Mouse (Mus musculus) kidney, postnatal 25 days (tissue): ENCODE measurements around the gene Prkd3.

Experiments used
- DNase-seq, 2 experiments: peaks; one replicate each; pipeline ENCODE4 v3.0.0; 2021; ENCODE audit warnings: mixed read lengths in 2 of 2

The Prkd3 gene

DNA sequence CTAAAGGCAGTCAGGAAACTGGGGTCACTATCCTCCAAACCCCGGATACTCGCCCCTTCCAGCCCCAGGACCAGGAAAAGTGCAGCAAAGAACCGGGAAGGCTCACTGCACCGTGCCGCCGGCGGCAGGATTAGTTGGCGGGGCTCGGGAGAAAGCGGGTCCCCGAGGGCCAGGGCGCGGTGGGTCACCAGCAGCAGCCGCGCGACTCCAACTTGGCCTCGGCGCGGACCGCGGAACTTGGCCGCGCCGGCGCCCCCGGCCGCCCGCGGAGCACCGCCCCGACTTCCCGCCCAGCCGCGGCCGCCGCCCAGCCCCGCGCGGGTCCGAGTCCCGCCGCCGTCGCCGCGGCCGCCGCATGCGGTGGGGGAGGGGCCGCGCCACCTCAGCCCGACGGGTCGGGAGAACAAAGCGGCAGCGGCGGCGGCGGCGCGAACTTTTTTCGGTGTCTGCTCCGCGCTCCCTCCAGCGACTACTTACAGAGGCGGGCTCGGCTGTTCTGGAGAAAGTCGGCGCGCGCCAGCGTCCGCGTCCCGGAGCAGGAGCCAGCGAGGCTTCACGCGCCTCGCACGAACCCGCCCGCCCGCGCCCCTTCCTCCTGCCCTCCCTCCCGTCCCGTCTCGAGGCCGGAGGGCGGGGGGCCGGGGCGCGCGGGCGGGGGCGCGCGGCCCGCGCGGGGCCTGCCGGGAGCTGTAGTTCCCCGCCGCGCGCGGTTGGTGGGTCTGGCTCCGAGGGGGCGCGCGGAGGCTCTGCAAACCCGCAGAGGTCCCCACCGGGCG is at the start of gene Prkd3:
Gene Prkd3, minus strand, starts transcription at position 609 of the 776 bp plus-strand sequence.
- DNase-seq: peak; percentile 64 to 80

DNA sequence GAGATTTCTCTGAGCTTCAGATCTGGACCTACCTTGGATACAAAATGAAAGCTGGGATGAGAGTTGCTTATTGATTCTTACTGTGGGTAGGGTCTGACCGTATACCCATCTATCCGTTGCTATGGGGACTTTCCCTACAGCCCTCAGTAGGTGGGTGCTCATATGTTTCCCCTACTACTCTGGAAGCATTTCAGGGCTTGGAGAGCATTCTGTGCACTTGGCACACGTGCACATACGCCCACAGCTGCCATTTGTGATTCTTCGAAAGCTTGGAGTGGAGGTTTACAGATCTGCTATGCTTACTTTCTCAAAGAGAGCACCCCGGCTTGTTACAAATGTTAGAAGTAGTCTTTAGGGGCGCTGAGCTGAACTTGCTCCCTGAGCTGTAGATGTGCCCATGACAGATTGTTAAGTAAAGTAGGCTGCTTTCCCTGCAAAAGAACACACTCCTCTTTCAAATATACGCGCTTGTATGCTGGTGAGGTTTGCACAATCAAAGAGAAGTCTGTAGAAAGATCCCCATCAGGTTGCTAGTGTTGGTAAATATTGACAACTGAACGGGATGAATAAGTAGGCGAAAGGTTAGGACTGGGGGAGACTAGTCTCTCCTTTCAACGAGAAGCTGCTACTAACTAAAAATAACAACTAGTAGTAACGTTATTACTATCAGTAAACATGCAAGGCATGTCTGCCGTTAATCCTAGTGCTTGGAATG is 49.3 kb upstream of the Prkd3 start:
- no peak for DNase-seq

DNA sequence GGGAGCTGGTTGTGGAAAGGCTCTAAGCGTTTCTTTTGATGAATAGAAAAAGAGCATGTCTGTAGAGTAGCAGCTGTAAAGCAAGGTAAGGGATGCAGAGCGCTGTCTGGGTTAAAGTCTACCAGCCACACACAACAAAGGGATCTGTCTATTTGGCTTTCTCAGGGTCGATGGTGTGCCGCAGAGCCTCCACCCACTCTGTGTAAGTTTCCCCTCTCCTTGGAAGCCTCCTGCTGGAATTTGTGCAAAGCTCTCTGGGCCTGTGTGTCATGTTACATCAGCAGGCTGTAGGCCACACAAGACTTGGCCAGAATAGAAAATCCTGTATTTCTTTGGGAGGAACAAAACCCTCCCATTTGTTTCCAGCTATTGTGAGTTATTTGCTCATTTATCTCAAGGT is 48.4 kb upstream of the Prkd3 start:
- no peak for DNase-seq

DNA sequence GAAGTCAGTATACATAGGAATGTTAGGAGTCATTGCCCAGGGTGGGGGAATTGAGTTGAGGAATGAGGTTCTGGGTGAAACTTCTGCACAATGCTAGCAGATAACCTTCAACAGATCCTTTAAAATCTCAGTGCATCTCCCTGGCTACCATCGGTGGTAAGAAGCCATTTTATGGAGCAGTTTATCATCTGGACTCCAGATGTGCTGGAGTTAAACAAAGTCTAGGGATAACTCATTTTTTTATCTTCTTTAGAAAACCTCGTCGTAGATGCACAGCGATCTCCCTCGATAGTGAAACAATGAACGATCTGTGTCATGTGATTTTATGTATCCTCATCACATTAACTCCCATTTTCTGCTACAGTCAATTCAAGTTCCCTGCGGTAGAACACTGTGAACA is 48.0 kb upstream of the Prkd3 start:
- DNase-seq: no peak

DNA sequence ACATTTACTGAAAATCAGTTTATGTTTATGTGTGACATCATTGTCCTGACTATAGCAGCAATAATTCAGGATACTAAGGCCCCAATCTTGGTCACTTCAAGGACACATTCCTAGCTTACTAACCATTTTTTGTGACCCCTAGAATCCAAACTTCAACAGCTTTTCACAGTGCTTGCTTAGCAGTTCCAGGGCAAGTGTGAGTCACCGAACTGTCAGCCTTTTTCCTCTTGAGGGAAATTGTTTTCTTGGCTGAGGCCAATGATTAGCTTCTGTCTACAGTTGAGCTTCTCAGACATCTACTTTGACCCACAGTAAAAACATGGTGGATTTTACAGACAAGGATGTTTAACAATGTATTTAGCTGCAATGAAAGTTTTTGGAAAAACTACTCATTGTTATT is 43.6 kb upstream of the Prkd3 start:
- no peak for DNase-seq

DNA sequence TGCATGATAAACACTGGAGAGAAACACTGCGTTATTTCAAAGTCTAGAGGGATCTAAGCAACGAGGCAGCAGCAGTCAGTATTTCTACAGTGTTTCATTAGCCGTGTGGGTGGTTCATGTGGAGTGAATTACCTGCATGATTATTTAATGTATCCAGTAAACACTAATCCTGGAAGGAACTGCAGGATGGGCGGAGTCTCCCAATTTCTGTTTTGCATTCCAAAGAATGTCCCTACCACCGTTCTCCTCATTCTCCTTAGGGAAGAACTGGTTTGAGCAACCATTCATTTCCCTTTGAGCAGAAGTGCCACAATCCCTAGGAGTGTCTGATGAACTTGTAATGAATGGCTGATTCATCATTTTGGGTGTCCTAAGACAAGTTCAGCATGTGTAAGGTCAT is 39.6 kb upstream of the Prkd3 start:
- DNase-seq: no peak

DNA sequence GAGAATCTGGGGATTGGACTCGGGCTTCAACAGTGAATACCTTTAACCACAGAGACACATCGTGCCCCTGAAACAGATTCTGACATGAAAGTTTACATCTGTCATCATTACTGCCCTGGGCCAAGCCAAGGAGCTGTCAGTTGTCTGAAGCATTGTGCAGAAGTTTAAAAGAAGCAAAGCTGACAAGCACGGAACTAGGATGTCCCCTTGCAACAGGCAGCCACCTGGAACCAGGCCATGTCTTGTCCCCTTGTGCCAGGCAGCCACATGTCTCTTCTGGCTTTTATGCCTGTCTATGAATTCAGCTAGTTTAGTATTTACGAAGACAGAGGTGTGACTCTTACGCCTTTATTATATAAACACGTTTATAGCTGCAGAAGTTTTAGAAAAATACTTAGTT is 37.7 kb upstream of the Prkd3 start:
- DNase-seq: no peak

DNA sequence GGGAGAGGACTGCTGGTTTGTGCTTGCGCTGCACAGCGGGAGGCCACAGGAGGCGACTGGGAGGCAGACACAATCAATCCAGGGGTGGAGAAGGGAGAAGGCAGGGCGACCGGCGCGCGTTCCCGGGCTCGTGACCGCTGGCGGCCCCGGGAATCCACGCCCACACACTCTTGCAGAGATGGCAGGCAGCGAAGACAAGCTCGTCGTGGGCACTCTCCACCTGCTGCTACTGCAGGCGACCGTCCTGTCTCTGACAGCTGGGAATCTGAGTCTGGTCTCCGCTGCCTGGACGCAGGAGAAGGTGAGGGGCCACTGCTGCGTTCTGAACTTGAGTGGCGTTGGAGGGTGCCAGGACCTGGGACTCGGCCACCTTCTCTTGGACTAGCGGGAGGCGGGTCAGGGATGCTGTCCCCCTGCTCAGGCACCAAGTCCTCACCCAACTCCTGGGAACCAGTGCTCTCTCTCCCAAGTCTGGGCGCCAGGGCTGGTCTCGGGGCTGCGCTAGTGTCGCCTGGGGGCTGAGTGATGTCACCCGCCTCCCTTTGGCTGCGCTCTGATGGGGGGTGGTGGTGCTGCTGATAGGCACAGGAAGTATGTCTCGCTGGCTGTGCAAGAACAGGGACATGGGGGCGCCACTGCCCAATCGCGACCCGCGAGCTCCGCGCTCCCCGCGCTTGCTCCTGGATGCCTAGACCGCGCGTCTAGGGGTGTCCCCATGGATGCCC is 31.6 kb upstream of the Prkd3 start:
- peak; percentile 47 to 56 for DNase-seq

DNA sequence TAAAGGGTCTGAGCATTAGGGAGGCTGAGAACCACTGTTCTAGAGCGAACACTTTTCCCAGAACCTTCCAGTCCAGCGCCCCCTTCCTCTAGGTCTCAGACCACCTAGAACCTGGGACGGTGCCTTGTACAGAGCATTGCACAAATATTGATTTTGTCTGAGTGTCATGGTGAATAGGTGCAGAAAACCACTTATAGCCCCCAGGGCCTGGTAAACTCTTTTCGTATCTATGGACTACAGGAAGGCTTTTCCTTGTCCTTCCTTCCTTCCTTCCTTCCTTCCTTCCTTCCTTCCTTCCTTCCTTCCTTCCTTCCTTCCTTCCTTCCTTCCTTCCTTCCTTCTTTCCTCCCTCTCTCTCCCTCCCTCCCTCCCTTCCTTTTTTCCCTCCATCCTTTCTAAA is 31.0 kb upstream of the Prkd3 start, which contains the start of gene Qpct:
Gene Qpct, plus strand, starts transcription at position 301 of the 400 bp plus-strand sequence.
- DNase-seq: no peak

DNA sequence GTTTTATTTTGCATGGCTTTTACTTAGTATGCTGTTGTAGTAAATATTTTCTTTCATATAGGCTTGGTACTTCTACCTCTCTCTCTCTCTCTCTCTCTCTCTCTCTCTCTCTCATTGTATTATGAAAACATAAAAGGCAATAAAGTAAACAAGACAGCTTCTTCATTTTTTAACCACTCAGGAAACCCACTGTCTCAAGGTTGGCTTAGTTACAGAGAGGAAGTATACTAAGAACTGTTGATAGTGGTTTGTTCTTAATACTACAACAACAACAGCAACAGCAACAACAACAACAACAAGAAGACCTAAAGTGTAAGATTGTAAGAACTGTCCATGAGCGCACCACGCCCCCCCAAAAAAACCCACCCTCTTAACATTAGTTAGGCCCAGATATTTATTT is 23.1 kb upstream of the Prkd3 start:
- DNase-seq: no peak

DNA sequence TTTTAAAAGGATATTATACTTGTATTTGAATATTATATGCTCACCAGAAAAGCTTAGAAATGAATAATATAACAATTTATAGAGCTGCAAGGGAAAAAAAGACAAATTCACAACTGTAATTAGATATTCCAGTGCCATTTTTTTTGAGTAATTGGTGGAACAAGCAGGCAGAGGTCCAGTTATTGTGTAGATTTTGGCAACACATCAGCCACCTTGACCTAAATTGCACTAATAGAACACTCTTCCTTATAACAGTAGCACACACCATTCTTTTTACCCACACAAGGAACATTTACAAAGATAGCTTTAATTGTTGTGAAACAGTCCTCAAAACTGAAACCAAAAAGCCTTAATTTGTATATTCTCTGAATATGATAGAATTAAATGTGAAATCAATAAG is 19.0 kb upstream of the Prkd3 start:
- DNase-seq: no peak

DNA sequence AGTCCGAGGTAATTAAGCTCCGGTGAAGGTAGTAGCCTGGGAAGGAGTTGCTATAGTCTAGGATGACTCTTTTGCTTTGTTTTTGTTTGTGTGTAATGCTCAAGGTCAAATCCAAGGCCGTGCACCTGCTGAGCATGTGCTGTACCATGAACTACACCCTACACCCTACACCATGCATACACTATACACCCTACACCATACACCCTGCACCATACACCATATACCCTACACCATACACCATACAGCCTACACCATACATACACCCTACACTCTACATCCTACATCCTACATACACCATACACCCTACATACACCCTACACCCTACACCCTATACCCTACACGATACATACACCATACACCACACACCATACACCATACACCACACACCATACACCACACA is 12.2 kb upstream of the Prkd3 start:
- no peak for DNase-seq

DNA sequence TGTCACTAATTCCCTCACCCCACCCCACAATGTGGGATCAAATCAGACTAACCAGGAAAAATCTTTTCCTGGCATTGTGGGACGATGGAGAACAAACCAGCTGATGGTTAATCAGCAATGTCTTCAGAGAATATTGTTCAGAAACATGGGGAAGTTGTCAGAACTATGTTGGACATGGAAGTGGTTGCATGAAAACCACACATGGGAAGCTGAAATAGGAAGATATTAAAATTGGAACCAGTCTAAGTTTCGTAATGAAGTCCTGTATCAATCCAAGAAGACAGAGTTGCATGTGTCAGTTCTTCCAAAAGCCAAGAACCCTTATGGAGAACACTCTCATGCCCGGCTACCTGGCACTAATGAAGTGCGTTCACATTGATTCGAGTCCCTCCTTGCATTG is 11.0 kb upstream of the Prkd3 start:
- no peak for DNase-seq

DNA sequence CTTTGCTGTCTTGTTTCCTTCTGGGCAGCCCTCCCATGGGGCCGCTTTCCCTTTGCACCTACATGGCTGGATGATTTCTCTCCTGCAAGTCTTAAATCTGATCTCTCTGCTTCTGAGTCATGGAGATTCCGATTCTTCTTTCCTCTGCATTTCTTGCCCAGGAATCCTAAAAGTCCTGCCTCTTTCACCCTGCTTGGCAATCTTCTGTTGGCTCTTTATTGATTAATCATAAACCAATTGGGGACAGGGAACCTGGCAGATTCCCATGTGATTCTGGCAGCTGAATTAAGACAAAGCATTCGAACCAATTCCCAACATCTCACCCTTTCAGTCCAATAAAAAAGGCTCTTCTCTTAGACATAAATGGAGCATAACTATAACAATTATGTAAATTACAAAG is 8.6 kb upstream of the Prkd3 start:
- DNase-seq: no peak

DNA sequence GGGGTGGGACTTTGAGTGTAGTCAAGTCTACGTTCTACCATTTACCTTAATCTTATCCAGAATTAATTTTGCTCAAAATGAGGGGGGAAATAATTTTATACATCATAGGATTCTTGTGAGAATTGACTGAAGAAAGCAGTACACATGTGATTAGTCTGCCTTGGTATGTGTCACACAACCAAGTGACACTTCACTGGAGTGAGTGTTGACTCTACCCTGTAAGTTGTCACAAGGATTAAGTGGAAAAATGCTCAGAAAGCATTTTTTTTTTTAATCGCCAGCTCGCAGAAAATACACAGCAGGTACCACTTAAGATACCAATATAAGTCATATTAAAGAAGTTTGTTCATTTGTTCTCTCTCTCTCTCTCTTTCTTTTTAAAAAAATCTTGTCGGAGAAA is 3.9 kb upstream of the Prkd3 start:
- DNase-seq: no peak

DNA sequence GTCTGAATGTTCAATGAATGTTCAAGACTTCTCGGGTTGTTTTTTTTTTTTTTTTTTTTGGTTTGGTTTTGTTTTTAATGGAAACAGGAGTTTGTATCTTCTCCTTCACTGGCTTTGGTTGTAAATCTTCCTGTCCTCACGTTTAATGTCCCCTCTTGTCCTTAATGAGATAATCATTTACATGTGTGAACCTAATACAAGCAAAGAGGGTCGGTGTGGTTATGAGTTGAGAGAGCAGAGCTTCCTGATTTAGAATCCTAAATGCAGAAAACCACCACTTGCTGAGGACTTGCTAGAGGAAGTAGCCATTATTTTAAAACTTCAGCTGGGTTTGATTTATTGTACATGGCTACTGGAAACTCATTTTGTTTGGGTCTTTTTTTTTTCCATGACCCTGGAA is 2.1 kb upstream of the Prkd3 start:
- no peak for DNase-seq

DNA sequence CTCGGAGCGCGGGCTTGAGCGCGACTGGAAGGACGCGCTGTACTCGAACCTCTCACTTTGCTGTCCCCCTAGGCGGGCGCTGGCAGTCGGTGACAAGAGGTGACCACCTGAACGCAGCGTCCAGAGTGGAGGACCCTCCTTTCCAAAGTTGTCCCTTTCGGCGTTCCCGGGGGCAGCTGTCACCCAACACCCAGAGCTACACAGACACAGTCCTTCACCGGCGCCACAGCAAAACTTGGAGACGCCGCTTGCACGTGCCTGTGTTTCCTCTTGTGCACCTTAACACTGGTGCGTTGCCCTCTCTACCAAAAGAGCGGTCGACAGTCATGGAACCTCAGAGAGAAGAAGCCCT is 344 bp upstream of the Prkd3 start:
- no peak for DNase-seq

DNA sequence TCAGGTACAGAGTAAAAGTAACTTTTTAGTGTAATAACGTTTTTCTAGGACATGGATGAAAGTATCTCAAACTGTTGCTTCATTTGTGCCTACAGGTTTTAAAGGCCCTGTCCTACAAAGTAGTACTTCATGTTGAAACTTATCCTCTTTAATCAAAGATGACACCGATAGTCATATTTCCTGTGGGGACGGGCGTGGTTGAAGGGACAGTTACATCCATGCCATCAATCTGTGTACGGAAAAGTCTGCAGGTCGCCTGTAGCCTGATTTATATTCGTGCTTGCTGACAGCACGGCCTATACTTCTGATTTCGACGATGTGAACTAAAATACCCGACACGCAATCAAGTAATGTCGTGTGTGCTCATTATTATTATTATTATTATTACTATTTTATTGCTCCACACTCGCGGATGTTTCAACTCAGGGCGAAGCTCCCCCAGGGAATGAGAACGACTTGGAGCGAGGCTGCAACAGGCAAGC is 849 bp downstream of the Prkd3 start:
- DNase-seq: peak in 1 of 2 experiments; percentile 24

DNA sequence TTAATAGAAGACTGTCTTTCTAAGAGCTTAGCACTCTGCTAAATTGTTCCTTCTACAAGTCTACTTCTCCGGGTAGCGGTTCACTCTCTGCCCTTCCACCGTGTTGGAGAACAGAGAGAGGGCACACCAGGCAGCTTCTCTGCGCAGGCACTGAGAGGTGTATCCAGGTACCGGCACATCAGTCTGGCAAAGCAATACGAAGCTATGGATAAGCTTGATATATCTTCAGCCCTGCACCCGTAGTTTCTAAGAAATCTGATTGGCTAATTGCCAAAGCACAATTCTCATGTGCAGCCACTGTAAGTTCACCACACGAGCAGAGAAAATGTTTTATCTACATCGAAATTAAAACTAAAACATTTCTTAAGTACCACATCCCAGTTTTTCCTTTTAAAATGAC is 2.2 kb downstream of the Prkd3 start:
- no peak for DNase-seq

DNA sequence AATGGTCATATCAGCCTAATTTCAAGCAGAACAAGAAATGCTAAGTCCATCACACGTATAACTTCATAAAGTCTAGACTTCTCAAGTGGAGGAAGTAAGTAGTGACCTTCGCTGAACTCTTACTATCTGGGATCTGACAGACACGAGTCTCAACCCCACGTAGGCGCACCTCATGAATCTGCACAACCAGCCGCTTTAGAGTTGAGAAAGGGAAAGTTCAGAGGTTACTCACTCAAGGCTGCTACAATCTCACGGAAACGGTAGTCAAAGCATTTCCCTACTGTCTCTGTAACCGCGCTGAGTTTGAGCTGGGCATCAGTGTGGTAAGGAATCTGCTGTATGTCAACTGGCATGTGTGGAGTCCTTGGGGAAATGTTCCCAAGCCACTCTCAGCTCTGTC is 4.8 kb downstream of the Prkd3 start:
- no peak for DNase-seq

DNA sequence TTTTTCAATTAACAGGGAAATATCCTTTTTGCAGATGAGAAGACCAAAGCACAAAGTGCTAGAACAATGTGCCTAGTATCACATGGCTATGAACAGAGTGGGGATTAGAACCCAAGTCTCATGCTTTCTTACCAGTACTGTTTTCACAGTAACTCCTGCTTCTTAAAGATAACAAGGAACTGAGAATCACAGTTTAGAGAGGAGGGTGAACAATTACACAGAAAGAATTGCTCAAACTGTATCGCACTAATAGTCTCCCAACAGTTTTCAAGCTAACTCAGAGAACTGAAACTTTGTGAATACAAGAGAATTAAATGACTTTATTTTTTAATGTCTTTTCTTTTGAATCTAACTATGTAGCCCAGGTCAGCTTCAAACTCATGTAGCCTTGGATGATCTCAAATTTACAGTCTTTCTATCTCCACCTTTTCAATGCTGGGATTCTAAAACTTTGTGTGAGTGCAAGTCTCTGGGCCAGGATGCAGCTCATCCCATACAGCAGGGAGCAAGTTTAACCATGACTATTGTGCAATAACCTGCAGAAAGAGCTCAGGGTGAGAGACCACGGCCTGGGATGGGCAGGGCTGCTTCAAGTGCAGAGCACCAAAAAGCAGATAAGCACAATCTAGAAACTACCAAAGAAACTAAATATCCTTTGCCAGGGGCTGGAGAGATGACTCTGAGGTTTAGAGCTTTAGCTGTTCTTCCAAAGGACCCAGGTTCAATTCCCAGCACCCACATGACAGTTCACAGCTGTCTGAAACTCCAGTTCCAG is 5.5 kb downstream of the Prkd3 start:
- DNase-seq: no peak

DNA sequence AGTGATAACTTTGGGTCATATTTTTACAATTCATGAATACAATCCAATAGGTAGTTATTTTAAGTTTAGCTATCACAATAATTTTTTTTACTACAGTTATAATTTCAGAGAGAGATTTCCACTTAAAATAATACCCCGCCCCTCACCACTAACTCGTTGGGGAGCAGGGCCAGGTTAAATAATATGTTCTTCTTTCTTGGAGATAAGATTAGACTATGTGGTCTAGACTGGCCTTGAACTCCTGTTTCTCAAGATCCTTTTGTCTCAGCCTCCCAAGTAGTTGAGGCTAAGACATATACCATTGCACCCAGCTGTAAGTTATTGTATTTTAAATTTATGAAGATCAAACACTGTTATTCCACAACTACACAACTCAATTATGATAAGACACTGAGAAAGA is 7.0 kb downstream of the Prkd3 start:
- DNase-seq: no peak

DNA sequence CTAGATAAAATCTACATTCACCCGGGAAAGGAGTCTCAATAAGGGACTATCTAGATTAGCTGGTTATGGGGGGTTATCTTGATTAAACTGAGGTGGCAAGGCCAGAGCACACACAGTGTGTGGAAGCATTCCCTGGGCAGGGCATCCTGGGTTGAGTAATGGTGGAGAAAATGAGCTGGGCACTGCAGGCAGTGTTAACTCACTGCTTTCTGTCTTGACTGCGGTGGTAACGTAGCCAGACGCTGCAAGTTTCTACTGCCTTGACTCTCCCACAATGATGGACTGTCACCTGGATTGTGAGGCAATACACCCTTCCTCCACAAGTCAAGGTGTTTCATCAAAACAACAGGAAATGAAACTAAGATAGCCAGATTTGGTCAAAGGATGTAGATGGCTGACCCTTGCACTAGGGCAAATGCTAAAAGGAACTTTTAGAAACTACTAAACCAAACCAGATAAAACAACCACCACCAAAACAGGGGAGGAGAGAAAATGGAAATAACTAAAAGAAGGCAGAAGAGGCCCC is 20.8 kb downstream of the Prkd3 start:
- DNase-seq: no peak
